Mouse (Mus musculus): ENCODE measurements around the gene Gm21454. TPM values are rescaled to one million over a fixed set of nuclear protein-coding genes. Genes with fewer than 3 reads are reported as not detected.
"Not testable (repeated sequence)": the region's sequence is repeated elsewhere in the genome, so short reads cannot be mapped to it uniquely, and the experiment has no call there.

Gm21454 gene
- not detected for total RNA-seq (2021)
- long read RNA-seq, experiment 1, result 0 reads
- long read RNA-seq, experiment 2, result 0 reads

DNA sequence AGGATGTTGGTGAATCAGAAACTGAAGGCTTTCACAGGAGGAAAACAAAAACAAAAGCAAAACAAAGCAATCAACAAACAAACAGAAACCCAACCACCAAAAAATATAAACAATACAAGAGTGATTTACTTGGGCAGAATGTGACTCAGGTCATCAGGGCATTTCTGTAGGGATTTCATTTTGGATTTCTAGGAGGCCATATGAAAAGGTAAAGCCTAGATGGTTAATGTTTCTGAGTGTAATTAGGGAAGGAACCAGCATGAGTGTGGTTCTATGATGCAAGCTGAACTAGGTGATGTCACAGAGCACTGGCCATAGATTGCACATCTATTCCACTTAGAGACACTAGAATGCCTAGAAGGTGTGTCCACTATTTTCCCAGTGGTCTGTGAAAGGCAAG is at the start of gene Gm21454, which contains the start of gene Gm21440:
Gene Gm21454 (plus strand): TSS at position 352 of the 400 bp plus-strand sequence.
Gene Gm21440 (plus strand): TSS at position 301 of the 400 bp plus-strand sequence.
- DNase-seq (ENCODE audit: low spot score in 2 of 2), result not testable (repeated sequence)

DNA sequence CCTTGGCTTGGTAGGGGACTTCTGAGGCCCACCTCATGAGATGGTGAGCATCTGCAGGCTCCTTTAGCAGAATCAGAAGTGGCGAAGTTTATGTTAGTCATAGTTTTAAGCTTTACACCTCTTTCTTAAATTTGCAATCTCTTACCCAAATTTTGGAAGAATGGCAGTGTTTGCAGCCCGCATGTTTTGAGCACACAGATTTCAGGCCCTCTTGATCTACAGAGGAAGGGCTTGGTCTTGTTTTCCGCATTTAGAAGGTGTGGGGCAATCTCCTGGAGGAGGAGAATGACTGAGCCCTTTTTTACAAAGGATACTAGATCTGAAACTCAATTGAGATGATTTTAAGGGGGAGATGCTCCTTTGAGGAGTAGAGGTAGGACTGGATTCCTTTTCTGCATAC is 28.4 kb upstream of the Gm21454 start, which contains the start of gene Gm21828:
Gene Gm21828 (minus strand): TSS at position 101 of the 400 bp plus-strand sequence.
- DNase-seq (ENCODE audit: low spot score in 2 of 2), result not testable (repeated sequence)

DNA sequence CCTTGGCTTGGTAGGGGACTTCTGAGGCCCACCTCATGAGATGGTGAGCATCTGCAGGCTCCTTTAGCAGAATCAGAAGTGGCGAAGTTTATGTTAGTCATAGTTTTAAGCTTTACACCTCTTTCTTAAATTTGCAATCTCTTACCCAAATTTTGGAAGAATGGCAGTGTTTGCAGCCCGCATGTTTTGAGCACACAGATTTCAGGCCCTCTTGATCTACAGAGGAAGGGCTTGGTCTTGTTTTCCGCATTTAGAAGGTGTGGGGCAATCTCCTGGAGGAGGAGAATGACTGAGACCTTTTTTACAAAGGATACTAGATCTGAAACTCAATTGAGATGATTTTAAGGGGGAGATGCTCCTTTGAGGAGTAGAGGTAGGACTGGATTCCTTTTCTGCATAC is 96.7 kb downstream of the Gm21454 start, which contains the start of gene Gm21725:
Gene Gm21725 (minus strand): TSS at position 101 of the 400 bp plus-strand sequence.
- DNase-seq (ENCODE audit: low spot score in 2 of 2), result not testable (repeated sequence)

Other genes with a start within 250 kb of the Gm21454 start
- gene Gm20807, start 209.6 kb upstream of the Gm21454 start, total RNA-seq (2021), result not detected
- gene Gm21891, start 119.0 kb upstream of the Gm21454 start, total RNA-seq (2021), result not detected
- not detected for gene Gm21425, start 90.5 kb upstream of the Gm21454 start, total RNA-seq (2021)
- not detected for gene Gm21828, start 28.5 kb upstream of the Gm21454 start, total RNA-seq (2021)
- not detected for gene Gm21440, start 51 bp upstream of the Gm21454 start, total RNA-seq (2021)
- not detected for gene Gm21725, start 96.6 kb downstream of the Gm21454 start, total RNA-seq (2021)
- not detected for gene Gm21866, start 213.1 kb downstream of the Gm21454 start, total RNA-seq (2021)
- not detected for gene Gm20773, start 241.6 kb downstream of the Gm21454 start, total RNA-seq (2021)

Data from adrenal gland, postnatal 4 days (tissue).